Mouse (Mus musculus) E14TG2a.4 (cell line): Measurements from ENCODE around the gene Sdk2.

Experiments used
- H3K27me3 ChIP-seq: 2 replicates; pipeline ENCODE4 v1.6.1; 2014; ENCODE audit warnings: low read length, control low read depth; ENCODE audit not compliant: insufficient read depth
- H3K36me3 ChIP-seq: 2 replicates; pipeline ENCODE4 v1.6.1; 2014; ENCODE audit warnings: low read length, control low read depth; ENCODE audit not compliant: insufficient read depth
- H3K4me1 ChIP-seq: replicated peaks from 2 replicates; pipeline ENCODE4 v1.6.1; 2014; ENCODE audit warnings: low read depth, low read length, control low read depth
- H3K4me3 ChIP-seq: replicated peaks from 2 replicates; pipeline ENCODE4 v1.5.1; 2014; ENCODE audit warnings: mild to moderate bottlenecking, low read length
- H3K9me3 ChIP-seq: 2 replicates; pipeline ENCODE4 v1.6.1; 2014; ENCODE audit warnings: low read length, control low read depth
- CTCF ChIP-seq: conservative IDR thresholded peaks from 2 replicates; pipeline ENCODE4 v1.5.1; 2014; ENCODE audit warnings: low read length
- NANOG ChIP-seq: IDR thresholded peaks from 2 replicates; pipeline ENCODE4 v1.6.1; 2014; ENCODE audit warnings: borderline replicate concordance, low read length, mixed read lengths
- POU5F1 ChIP-seq: IDR thresholded peaks from 2 replicates; pipeline ENCODE4 v1.6.1; 2014; ENCODE audit warnings: low read length, borderline replicate concordance

Sdk2 gene

DNA sequence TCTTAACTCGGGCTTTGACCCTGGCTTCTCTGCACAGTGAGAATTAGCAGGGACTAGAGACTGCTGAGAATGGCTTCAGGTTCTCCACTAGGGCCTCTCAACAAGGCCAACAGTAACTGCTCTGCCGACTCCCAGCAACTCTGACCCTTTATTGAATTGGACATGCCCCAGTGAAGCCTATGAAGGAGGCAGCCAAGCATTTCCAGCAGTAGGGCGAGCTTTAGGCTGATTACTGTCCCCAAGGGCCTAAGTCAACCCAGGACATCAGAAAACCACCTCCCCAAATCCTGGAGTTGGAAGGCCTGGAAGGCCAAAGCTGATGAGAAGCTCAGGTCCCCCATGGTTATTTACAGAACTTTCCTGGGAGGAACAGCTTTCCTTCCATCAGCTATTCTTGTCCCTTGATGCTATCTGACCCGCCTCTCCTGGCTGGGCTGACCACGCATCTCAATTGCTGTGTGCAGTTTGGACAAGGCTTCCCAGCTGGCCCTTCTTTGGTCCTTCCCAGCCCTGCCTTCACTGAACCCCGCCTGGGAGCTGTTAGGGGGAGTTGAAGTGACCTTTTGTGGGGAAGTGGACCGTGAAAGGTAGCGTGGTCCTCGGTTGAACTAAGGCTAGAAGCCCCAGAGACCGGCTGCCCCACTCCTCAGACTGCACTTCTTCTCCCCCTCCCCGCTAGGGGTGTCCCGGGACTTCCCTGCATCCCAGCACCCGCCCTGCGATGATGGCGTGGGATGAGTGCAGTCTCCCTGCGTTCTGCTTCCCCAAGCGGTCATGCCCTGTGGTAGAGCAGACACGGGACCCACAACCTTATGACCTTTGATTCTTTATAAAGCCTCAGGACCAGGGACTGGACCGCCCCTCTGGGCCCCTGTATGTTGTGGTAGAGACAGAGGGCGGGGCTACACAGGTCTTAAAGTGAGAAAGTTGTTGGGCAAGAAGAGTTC lies 287.8 kb downstream of the Sdk2 start:
- TF ChIP-seq CTCF (no peak), NANOG (no peak), POU5F1 (no peak)
- H3K27me3 ChIP-seq, result 0 out of 2 replicates have a peak, but pooled peaks cover 3% of the 10 kb centered on the region
- 0 out of 2 replicates have a peak, but pooled peaks cover 4% of the 10 kb centered on the region for H3K9me3 ChIP-seq
- H3K4me1 ChIP-seq, result peaks cover 49% of the 10 kb centered on the region
- no peaks in the 10 kb centered on the region for H3K36me3 ChIP-seq
- peak overlapping the region; percentile 68 for H3K4me3 ChIP-seq

GRCm38 (mm10) chr11:113777878-113778464 lies 288.9 kb downstream of the Sdk2 start:
- peaks cover 52% of the 10 kb centered on the region for H3K4me1 ChIP-seq
- TF ChIP-seq POU5F1 (no peak), CTCF (no peak), NANOG (no peak)
- no peaks in the 10 kb centered on the region for H3K36me3 ChIP-seq

DNA sequence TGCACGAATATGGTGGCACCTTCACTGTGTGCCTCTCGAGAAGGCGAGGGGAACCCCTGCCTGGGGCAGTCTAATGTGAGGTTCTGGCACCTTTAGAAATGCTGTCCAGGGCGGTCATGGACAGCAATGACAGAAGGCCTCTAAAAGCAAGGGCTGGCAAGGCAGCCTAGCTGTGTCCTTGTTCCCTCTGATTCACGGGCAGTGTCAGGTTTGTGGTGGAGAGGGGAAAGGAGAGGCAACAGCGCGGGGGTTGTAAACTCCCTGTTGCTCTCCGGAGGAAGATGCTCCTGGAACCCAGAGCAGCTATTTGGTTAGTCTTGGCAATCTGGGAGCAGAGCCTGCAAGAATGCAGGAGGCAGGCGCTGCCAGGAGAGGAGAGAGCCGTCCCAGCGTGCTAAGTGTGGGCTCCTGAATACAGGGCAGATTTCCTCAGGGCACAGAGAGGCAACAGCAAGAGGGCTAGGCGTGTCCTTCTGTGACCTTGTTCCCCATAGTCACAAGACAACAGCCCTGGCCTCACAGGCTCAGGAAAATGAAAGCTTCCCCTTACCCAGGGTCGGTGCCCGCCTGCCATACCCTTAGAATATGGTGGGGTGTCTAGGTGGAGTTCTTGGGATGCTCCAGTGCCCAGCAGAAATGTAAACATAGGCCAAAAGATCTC lies 289.9 kb downstream of the Sdk2 start:
- 0 out of 2 replicates have a peak, but pooled peaks cover 4% of the 10 kb centered on the region for H3K9me3 ChIP-seq
- H3K4me3 ChIP-seq, result peak overlapping the region; percentile 26
- no peaks in the 10 kb centered on the region for H3K36me3 ChIP-seq
- 0 out of 2 replicates have a peak, but pooled peaks cover 3% of the 10 kb centered on the region for H3K27me3 ChIP-seq
- H3K4me1 ChIP-seq, result peaks cover 52% of the 10 kb centered on the region
- TF ChIP-seq POU5F1 (no peak), NANOG (no peak), CTCF (no peak)

More at GRCm38 (mm10) chr11:113777878-113778464, 288.9 kb downstream of the Sdk2 start:
- 0 out of 2 replicates have a peak, but pooled peaks cover 3% of the 10 kb centered on the region for H3K27me3 ChIP-seq
- no peak overlapping the region for H3K4me3 ChIP-seq
- H3K9me3 ChIP-seq, result 0 out of 2 replicates have a peak, but pooled peaks cover 4% of the 10 kb centered on the region

- no peak for TF ChIP-seq NANOG
- no peak for TF ChIP-seq POU5F1
- TF ChIP-seq CTCF, result no peak
- Histone ChIP-seq H3K4me1 (peaks cover 39% of the 10 kb centered on the region), H3K4me3 (no peak overlapping the region), H3K9me3 (no peaks in the 10 kb centered on the region), H3K36me3 (no peaks in the 10 kb centered on the region), H3K27me3 (no peaks in the 10 kb centered on the region)
Measured at GRCm38 (mm10) chr11:113774773-113775172, 292.1 kb downstream of the Sdk2 start.

GRCm38 (mm10) chr11:113773191-113773590 lies 293.7 kb downstream of the Sdk2 start:
- Histone ChIP-seq H3K27me3 (peaks cover 10% of the 10 kb centered on the region), H3K4me1 (peaks cover 25% of the 10 kb centered on the region), H3K4me3 (no peak overlapping the region), H3K9me3 (no peaks in the 10 kb centered on the region), H3K36me3 (no peaks in the 10 kb centered on the region)
- TF ChIP-seq POU5F1 (no peak), CTCF (no peak), NANOG (no peak)

DNA sequence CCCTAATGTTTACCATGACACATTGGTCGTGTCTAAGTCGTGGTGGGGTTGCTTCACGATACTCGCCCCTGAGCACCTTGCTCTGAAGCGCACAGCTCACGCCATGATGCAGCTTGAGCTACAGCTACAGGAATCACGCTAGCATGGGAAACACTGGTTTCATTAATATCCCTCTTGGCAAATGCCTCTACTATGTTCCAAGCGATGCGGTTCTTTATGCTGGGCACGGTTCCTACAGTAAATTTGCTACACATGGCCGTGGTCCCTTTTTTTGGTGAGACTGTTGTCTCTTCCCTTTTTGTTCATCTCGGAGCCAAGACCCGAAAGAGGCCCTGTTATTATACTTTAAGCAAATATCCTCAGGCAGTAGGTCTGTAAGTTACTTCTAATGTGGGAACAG lies 295.7 kb downstream of the Sdk2 start:
- TF ChIP-seq POU5F1 (no peak), NANOG (no peak), CTCF (no peak)
- Histone ChIP-seq H3K9me3 (no peaks in the 10 kb centered on the region), H3K4me3 (no peak overlapping the region), H3K36me3 (no peaks in the 10 kb centered on the region), H3K4me1 (peaks cover 28% of the 10 kb centered on the region), H3K27me3 (peaks cover 10% of the 10 kb centered on the region)

- Histone ChIP-seq H3K4me3 (no peak overlapping the region), H3K36me3 (no peaks in the 10 kb centered on the region), H3K4me1 (peaks cover 56% of the 10 kb centered on the region), H3K9me3 (no peaks in the 10 kb centered on the region), H3K27me3 (peaks cover 10% of the 10 kb centered on the region)
- TF ChIP-seq CTCF, result no peak
- no peak for TF ChIP-seq NANOG
- TF ChIP-seq POU5F1, result no peak
Measured at GRCm38 (mm10) chr11:113768356-113768755, 298.5 kb downstream of the Sdk2 start.

GRCm38 (mm10) chr11:113767285-113767684 lies 299.6 kb downstream of the Sdk2 start:
- H3K4me3 ChIP-seq, result peak overlapping the region; percentile 41
- no peaks in the 10 kb centered on the region for H3K9me3 ChIP-seq
- H3K36me3 ChIP-seq, result no peaks in the 10 kb centered on the region
- TF ChIP-seq NANOG (no peak), POU5F1 (no peak)
- peaks cover 64% of the 10 kb centered on the region for H3K4me1 ChIP-seq
- H3K27me3 ChIP-seq, result peaks cover 10% of the 10 kb centered on the region
